Mouse (Mus musculus) midbrain, embryonic 12.5 days (tissue): Measurements from ENCODE around the gene Ube2o. TPM values are rescaled to one million over a fixed set of nuclear protein-coding genes. Genes with fewer than 3 reads are reported as not detected.
A peak's percentile ranks its signal among the peaks of the same experiment; 100 is the strongest.

ENCODE experiments used
- ATAC-seq: fragments of 200-750 bp; cut with Nextera tagmentation; 2 replicates; pipeline ENCODE4 v1.8.0; 2017; ENCODE audit warnings: low read depth, moderate TSS enrichment, moderate library complexity; ENCODE audit not compliant: low FRiP score
- H3K27ac ChIP-seq: fragments of 300-500 bp; sonication (generic); replicated peaks from 2 replicates; pipeline ENCODE4 v1.5.1; 2016; ENCODE audit warnings: mild to moderate bottlenecking
- H3K27me3 ChIP-seq: fragments of 300-500 bp; sonication (generic); 2 replicates; pipeline ENCODE4 v1.6.1; 2016; ENCODE audit warnings: mild to moderate bottlenecking
- H3K36me3 ChIP-seq: fragments of 300-500 bp; sonication (generic); 2 replicates; pipeline ENCODE4 v1.6.1; 2016
- H3K4me1 ChIP-seq: fragments of 300-500 bp; sonication (generic); 2 replicates; pipeline ENCODE4 v1.6.1; 2016
- H3K4me2 ChIP-seq: fragments of 300-500 bp; sonication (generic); replicated peaks from 2 replicates; pipeline ENCODE4 v1.6.1; 2016; ENCODE audit warnings: mild to moderate bottlenecking, moderate library complexity
- H3K4me3 ChIP-seq: fragments of 300-500 bp; sonication (generic); 2 replicates; pipeline ENCODE4 v1.5.1; 2016; ENCODE audit warnings: mild to moderate bottlenecking
- H3K9ac ChIP-seq: fragments of 300-500 bp; sonication (generic); replicated peaks from 2 replicates; pipeline ENCODE4 v1.6.1; 2016; ENCODE audit warnings: mild to moderate bottlenecking, moderate library complexity
- H3K9me3 ChIP-seq: fragments of 300-500 bp; sonication (generic); 2 replicates; pipeline ENCODE4 v1.6.1; 2016; ENCODE audit warnings: mild to moderate bottlenecking
- WGBS: fragments of 180-500 bp; shearing (Covaris S2); methylation state at CpG from one replicate; pipeline ENCODE4 v1.1.7; 2016; 5-methylcytosine and 5-hydroxymethylcytosine counted together
- polyA plus RNA-seq: library from polyadenylated mRNA; unstranded; fragments of >200 nt; fragmentation: Nextera tagmentation; extraction: Ambion mirVana; gene quantifications from 2 replicates; pipeline ENCODE4 v1.2.1, GENCODE M21; 2016

Ube2o gene
- polyA plus RNA-seq, 1 experiment from 2014 or later = 19.0 TPM

DNA sequence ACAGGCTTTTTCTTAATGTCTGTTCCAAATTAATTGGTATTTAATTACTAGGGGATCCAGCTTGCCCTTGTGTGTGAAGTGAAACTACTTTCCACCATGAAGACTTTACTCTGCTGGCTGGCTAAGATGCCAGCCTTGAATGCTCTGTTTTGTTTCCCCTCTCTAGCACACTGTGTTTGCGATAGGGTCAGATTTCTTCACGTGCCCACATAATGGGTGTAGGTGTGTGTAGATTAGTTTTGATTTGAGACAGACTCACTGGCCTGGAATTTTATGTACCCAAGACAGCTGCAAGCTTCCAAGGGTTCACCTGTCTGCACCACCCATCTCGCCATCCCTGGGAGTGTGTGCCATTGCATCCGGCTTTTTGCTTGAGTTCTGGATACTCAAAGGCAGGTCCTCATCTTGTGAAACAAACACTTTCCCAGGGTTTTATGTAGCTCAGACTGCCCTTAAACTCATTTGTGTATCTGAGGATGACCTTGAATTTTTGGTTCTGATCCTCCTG lies 67.7 kb downstream of the Ube2o start:
- H3K4me2 ChIP-seq = no peak overlapping the region
- no peaks in the 10 kb centered on the region for H3K36me3 ChIP-seq
- H3K27ac ChIP-seq = no peak overlapping the region
- 83% methylated on average over 4 of the region's 4 CpGs for WGBS
- H3K4me1 ChIP-seq = peaks cover 6% of the 10 kb centered on the region; the same call in 1 of the 2 replicates
- no peak for ATAC-seq
- no peaks in the 10 kb centered on the region for H3K9me3 ChIP-seq
- no peak overlapping the region for H3K9ac ChIP-seq
- H3K27me3 ChIP-seq = peaks cover 20% of the 10 kb centered on the region
- no peak overlapping the region for H3K4me3 ChIP-seq

DNA sequence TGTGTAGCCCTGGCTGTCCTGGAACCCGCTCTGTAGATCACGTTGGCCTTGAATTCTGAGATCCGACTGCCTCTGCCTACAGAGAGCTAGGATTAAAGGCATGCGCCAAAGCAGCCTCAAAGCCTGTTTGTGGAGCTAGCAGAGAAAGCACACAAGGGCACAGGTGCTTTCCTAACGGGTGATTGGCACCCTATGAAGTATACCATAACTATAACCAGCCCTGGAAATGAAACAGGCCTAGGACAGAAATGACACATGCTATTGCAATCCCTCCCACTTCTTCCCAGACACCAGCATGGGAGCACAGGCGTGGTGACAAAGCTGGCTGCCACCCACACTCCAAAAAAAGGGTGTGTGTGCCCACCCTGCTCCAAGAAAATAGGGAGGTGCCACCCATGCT lies 68.3 kb downstream of the Ube2o start:
- Histone ChIP-seq H3K9me3 (no peaks in the 10 kb centered on the region), H3K9ac (no peak overlapping the region), H3K4me2 (no peak overlapping the region), H3K36me3 (no peaks in the 10 kb centered on the region), H3K4me1 (peaks cover 6% of the 10 kb centered on the region; the same call in 1 of the 2 replicates), H3K27me3 (peaks cover 18% of the 10 kb centered on the region), H3K27ac (no peak overlapping the region), H3K4me3 (no peak overlapping the region)
- no peak for ATAC-seq
- WGBS = 82% methylated on average over 6 of the region's 6 CpGs

DNA sequence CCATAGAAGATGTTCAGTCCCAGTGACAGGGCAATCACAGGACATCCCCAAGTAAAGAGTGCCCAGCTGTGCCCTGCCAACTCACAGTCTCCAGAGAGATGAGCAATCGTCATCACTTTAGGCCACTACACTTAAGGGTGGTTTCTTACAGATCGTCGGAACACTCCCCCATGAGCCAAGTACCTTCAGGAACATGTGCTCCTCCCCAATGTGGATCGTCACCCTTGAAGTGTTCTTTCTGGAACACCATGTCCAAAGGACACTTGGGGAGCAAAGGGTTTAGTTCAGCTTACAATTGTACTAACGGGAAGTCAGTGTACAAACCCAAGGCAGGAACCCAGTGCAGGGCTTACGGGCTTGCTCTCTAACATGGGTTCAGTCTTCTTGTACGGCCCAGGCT lies 69.1 kb downstream of the Ube2o start:
- 93% methylated on average over 7 of the region's 7 CpGs for WGBS
- Histone ChIP-seq H3K36me3 (no peaks in the 10 kb centered on the region), H3K4me2 (no peak overlapping the region), H3K9ac (no peak overlapping the region), H3K4me3 (no peak overlapping the region), H3K27ac (no peak overlapping the region), H3K4me1 (peaks cover 6% of the 10 kb centered on the region; the same call in 1 of the 2 replicates), H3K9me3 (no peaks in the 10 kb centered on the region), H3K27me3 (peaks cover 14% of the 10 kb centered on the region)
- ATAC-seq = no peak

DNA sequence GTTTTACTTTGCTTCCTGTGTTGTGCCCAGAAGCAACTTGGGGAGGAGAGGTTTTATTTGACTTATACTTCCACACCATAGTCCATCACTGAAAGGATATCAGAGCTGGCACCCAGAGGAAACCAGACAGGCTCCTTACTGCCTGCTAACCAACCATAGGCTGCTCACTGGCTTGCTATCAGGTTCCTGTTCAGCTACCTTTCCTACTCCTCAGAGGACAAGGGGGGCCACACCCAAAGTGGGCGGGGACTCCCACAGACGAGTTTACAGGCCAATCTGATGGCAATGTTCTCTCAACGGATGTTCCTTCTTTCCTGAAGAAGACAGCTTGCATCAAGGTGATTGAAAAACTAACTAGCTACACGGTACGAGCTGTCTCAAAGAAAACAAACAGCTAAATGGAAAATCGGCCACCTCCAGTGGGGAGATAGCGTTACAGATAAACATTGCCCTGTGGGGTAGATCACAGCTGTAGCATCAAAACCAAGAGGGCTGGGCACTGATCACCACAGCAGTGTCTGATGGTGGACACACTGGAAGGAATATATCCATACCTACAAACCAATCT lies 69.9 kb downstream of the Ube2o start:
- Histone ChIP-seq H3K27me3 (peaks cover 14% of the 10 kb centered on the region), H3K4me3 (no peak overlapping the region), H3K4me2 (no peak overlapping the region), H3K9ac (no peak overlapping the region), H3K27ac (no peak overlapping the region), H3K4me1 (peaks cover 6% of the 10 kb centered on the region; the same call in 1 of the 2 replicates), H3K9me3 (no peaks in the 10 kb centered on the region), H3K36me3 (no peaks in the 10 kb centered on the region)
- 68% methylated on average over 7 of the region's 7 CpGs for WGBS
- ATAC-seq = no peak

DNA sequence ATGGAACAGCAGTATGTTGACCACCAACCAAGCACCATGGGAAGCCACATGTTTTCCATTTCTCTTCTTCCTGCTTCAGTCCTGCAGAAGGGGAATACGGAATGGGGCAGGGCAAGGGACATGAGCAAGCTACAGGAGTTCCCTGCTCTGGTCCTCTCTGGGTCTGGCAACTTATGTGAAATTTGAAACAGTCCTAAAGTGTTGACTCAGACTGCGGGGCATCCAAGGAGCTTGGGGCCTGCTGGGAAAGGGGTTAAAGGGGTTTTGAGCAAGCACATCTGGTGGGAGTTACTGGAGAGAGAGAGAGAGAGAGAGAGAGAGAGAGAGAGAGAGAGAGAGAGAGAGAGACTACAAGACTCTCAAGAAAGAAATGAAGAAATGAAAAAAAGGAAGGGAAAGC lies 72.6 kb downstream of the Ube2o start:
- Histone ChIP-seq H3K4me1 (no peaks in the 10 kb centered on the region), H3K27ac (no peak overlapping the region), H3K36me3 (no peaks in the 10 kb centered on the region), H3K9me3 (no peaks in the 10 kb centered on the region), H3K27me3 (0 out of 2 replicates have a peak, but pooled peaks cover 3% of the 10 kb centered on the region), H3K4me2 (no peak overlapping the region), H3K4me3 (no peak overlapping the region), H3K9ac (no peak overlapping the region)
- WGBS = 66% methylated on average over 2 of the region's 2 CpGs
- ATAC-seq = no peak

DNA sequence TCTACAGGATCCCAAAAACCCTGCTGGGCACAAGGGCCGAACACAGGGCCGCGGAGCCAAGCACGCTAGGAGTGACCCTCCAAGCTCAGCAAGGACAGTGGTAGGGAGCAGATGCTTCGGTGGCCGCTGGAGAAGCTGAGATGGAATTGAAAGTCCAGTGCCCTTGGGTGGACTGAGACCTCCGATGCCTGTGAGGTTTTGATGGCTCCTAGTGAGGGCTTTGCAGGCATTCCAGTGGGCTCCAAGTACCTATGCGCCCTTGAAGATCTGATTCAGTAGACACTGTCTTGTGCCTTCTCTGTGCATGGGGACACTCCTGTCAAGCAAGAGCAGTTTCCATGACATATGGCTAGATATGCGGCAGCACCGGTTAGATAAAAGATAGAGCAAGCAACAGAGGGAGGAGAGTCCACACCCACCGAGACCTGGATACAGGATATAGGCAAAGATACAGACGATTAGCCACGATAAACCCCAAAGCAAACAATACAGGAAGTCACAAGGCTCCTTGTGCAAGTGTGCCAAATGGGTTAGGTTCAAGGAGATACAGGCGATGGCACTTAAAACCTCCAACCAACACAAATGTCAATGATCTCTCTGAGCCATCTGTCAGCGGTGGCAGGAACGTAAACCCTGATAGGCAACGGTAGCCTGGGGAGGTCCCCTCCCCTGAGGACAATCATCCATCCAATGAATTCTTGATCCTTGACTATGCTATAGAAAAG lies 74.9 kb downstream of the Ube2o start:
- H3K9ac ChIP-seq = no peak overlapping the region
- no peak for ATAC-seq

DNA sequence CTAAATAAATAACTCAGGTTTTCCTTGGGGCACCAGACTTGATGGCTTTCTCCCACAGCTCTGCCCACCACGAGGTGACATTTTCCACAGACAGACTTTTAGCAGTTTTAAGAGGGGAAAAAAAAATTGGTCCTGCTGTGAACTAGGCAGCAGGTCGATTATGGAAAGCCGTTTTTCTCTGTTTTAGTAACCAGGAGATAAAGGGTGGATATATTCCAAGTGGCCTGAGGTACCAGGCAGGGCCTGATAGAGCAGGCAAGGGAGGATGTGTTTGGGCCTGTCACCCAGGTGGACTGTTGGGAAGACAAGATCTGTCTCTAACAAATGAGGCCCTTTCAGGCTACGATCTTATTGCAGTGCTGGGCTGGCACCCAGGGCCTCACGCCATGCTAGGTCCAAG lies 75.7 kb downstream of the Ube2o start:
- Histone ChIP-seq H3K4me2 (no peak overlapping the region), H3K9me3 (no peaks in the 10 kb centered on the region), H3K27ac (no peak overlapping the region), H3K4me3 (no peak overlapping the region), H3K4me1 (0 out of 2 replicates have a peak, but pooled peaks cover 5% of the 10 kb centered on the region), H3K9ac (no peak overlapping the region), H3K27me3 (no peaks in the 10 kb centered on the region), H3K36me3 (no peaks in the 10 kb centered on the region)
- WGBS = 76% methylated on average over 5 of the region's 5 CpGs
- no peak for ATAC-seq

More for the DNA sequence above, 74.9 kb downstream of the Ube2o start:
- Histone ChIP-seq H3K4me1 (0 out of 2 replicates have a peak, but pooled peaks cover 2% of the 10 kb centered on the region), H3K4me2 (no peak overlapping the region), H3K27ac (no peak overlapping the region), H3K27me3 (no peaks in the 10 kb centered on the region), H3K4me3 (no peak overlapping the region), H3K36me3 (no peaks in the 10 kb centered on the region), H3K9me3 (no peaks in the 10 kb centered on the region)
- 83% methylated on average over 17 of the region's 17 CpGs for WGBS

DNA sequence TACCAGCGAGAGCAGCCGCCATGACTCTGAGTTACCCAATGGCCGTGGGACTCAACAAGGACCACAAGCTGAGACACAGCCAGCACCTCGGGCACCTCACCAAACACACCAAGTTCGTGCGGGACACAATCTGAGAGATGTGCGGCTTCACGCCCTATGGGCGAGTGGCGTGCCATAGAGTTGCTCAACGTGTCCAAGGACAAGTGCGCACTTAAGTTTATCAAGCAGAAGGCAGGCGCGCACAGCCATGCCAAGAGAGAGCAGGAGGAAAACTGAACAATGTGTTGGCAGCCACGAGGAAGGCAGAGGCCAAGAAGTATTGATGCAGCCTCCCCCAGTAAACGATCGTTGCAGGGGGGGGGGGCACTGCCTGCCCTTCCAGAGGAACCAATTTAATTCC lies 76.7 kb downstream of the Ube2o start:
- H3K4me3 ChIP-seq = no peak overlapping the region
- no peak overlapping the region for H3K9ac ChIP-seq
- no peaks in the 10 kb centered on the region for H3K36me3 ChIP-seq
- no peak for ATAC-seq
- no peak overlapping the region for H3K4me2 ChIP-seq
- H3K27ac ChIP-seq = no peak overlapping the region
- no peaks in the 10 kb centered on the region for H3K27me3 ChIP-seq
- 0 out of 2 replicates have a peak, but pooled peaks cover 5% of the 10 kb centered on the region for H3K4me1 ChIP-seq
- 92% methylated on average over 17 of the region's 17 CpGs for WGBS
- H3K9me3 ChIP-seq = no peaks in the 10 kb centered on the region

DNA sequence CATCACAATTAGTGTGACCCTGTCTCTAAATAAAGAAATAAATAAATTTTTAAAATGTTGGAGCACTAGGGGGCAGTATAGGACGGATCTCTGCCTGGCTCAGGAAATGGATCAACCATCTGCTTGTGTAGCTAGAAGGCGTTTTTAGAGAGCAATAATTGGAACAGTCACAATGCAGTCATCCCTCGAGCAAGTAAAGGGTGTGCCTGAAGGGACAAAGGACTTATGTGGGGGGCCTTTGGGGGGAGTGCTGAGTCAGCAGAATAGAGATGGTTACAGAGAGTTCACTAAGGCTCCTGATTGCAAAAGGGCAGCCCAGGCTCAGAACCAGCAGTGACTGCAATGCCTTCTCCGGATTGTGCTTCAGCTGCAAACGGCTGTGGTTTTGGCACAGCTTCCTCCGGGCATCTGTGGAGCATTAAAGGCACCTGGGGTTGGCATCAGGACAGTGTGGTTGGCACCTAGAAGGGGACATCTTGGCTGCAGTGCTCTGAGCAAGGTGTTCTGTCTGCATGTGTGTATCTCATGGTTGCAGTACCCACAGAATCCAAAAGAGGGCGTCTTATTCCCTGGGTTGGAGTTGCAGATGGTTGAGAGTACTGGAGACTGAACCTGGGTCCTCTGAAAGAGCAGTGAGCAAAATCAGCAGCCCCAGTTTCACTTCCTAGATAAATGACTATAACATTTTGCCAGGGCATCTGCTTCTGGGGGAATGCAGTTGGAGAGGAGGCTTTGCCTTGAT lies 80.1 kb downstream of the Ube2o start:
- 32% methylated on average over 7 of the region's 7 CpGs for whole genome bisulfite sequencing
- no peak overlapping the region for H3K27ac ChIP-seq
- H3K27me3 ChIP-seq = no peaks in the 10 kb centered on the region

DNA sequence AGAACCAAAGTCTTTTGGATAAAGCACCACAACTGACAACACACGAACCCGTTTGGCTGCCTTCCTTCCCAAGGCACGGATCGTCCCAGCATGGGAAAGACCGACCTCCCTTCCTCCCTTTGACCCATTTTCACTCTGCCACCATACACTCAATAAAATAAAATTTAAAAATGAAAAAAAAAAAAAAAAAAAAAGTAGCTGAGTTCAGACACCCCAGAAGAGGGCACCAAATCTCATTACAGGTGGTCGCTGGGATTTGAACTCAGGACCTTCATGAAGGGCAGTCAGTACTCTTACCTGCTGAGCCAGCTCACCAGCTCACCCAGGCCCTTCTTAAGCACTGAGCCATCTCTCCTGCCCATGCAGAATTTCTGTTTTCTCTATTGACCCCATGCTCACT lies 82.2 kb downstream of the Ube2o start:
- Histone ChIP-seq H3K36me3 (no peaks in the 10 kb centered on the region), H3K27me3 (no peaks in the 10 kb centered on the region), H3K9me3 (0 out of 2 replicates have a peak, but pooled peaks cover 4% of the 10 kb centered on the region), H3K9ac (no peak overlapping the region), H3K4me3 (no peak overlapping the region), H3K4me1 (0 out of 2 replicates have a peak, but pooled peaks cover 7% of the 10 kb centered on the region), H3K4me2 (peak overlapping the region; percentile 46; the same call in 1 of the 2 replicates), H3K27ac (no peak overlapping the region)
- WGBS = 36% methylated on average over 6 of the region's 6 CpGs
- no peak for ATAC-seq

More for the DNA sequence above, 80.1 kb downstream of the Ube2o start:
- no peak overlapping the region for H3K4me3 ChIP-seq
- H3K4me1 ChIP-seq = 0 out of 2 replicates have a peak, but pooled peaks cover 5% of the 10 kb centered on the region
- ATAC-seq = no peak
- 0 out of 2 replicates have a peak, but pooled peaks cover 4% of the 10 kb centered on the region for H3K9me3 ChIP-seq
- no peak overlapping the region for H3K4me2 ChIP-seq
- H3K36me3 ChIP-seq = no peaks in the 10 kb centered on the region
- H3K9ac ChIP-seq = no peak overlapping the region

DNA sequence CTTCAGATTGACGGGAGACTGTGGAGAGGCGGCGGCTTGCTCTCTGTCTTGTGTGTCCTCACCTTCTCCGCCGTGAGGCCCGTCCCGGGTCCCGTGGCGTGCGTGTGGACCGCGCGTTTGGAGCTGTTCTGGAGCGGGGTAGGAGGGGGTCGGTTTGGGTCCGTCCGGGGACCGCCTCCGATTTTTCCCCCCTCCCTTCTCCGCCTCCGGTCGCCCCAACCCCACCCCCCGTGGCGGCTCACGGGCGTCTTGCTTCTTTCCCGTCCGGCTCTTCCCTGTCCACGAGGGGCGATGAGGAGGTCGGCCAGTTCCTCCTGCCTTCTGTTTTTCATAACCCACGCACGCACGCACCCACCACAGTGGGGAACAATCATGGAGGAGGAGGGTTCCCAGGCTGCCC lies 82.7 kb downstream of the Ube2o start:
- Histone ChIP-seq H3K4me3 (peak overlapping the region; percentile 15; the same call in 1 of the 2 replicates), H3K4me1 (0 out of 2 replicates have a peak, but pooled peaks cover 7% of the 10 kb centered on the region), H3K36me3 (no peaks in the 10 kb centered on the region), H3K4me2 (peak overlapping the region; percentile 46), H3K9me3 (0 out of 2 replicates have a peak, but pooled peaks cover 4% of the 10 kb centered on the region), H3K27ac (no peak overlapping the region), H3K9ac (0 out of 2 replicates have a peak overlapping the region, but pooled peaks have one; percentile 43), H3K27me3 (no peaks in the 10 kb centered on the region)
- 25% methylated on average over 33 of the region's 34 CpGs for WGBS
- no peak for ATAC-seq
